Mouse (Mus musculus) heart, postnatal 25 days (tissue): Measurements from ENCODE around the gene Ier5. TPM values are rescaled to one million over a fixed set of nuclear protein-coding genes. Genes with fewer than 3 reads are reported as not detected.
A peak's percentile ranks its signal among the peaks of the same experiment; 100 is the strongest.

Experiments used
- DNase-seq: peaks from one replicate; pipeline ENCODE4 v3.0.0; 2022; ENCODE audit warnings: low spot score
- intact Hi-C: fragments of 180-260 bp; cut with DNase I; formaldehyde crosslinking; loops from one replicate; pipeline ENCODE4 v1.15.1; 2025
- total RNA-seq, 2 experiments: library from RNA; stranded (reverse); gene quantifications; 2 replicates each; pipeline ENCODE4 v1.2.3; 2021

Gene Ier5
- 10 to 100 TPM; 12.7 to 16.5 TPM for total RNA-seq

DNA sequence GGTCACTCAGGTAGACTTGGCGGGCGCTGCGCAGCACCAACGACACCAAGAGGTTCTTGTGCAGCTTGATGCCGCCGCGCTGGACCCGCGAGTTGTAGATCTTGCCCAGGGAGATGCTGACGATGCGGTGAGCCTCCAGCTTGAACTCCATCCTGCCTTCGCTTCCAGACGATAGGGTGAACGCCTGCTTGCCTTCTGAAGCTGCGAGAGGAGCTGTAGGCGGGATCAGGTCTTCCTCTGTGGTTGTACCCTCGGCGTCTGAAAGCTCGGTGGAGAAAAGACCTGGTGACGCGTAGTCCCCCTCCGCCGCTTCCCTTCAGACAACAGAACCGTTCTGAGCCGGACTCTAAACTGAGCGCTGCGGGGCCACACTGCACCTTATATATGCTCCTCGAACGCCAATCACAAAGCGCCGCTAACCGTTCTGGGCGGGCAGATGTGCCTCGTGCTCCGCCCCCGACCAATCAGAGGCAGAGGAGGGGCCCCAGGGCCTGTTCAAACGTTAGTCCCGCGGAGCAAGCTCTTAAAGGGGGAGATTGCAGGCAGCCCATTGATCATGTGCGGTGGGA is at the start of gene Ier5:
Gene Ier5 (minus strand): TSS at position 357 of the 569 bp plus-strand sequence.
- peak; percentile 96 for DNase-seq
- intact Hi-C loops = loop anchor here (2.0 to 5.0 kb wide), 3 partner anchors 15 to 58 kb away; partner anchors contain the start of gene Stx6

DNA sequence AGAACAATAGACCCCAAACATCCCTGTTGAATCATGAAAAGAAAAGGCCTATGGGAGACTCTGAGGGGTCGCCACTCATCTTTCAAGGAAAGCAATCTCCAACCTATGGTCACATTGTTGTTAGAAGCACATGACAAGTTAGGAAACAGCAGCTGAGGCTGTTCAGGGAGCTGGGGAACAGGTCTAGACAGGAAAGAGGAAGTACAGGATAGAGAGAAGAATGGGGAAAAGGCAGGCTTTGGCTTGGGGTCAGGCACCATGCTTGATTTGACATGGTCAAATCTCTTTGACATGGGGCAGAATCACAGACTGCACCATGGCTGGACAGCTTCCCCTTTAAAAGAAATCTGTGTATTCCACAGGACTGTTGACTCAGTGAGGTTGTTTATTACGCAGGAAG is 47.8 kb upstream of the Ier5 start:
- intact Hi-C loops = no loop called here
- no peak for DNase-seq

DNA sequence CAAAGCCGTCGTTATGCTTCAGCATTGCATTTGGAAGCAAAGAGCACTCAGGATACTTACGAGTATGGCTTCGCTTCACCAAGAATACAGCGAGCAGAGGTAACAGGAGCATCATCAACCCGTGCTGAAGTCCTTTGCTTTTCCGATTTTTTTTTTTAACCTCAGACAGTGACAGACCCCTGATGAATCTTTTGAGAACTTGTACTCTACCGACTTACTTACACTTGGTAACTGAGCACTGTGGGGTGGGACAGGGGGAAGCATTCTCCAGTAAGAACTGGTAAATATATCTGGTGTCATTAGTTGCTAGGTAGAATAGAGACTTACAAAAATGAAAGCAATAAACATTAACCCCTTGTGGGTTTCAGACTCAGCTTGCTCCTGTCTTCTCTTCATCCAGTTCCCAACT is 47.1 kb upstream of the Ier5 start, which contains the start of gene Mr1:
Gene Mr1 (minus strand): TSS at position 243 of the 409 bp plus-strand sequence.
- intact Hi-C loops = no loop called here
- no peak for DNase-seq

DNA sequence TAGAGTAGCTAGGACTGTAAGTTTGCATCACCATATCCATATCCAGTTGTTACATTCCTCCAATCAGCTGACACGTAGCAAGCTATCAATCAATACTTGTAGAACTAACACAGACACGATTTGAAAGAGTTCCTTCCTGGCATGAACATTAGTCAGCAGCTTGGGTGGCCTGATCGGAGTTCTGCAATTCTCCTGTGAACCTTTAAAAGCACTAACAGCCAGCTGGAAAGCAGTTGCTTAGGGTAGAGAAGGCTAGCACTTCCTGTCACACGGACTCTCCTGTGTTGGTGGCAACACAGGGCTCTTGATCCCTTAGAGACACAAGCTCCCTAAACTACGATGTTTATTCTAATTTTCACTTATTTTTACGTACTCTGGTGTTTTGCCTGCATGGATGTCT is 46.2 kb upstream of the Ier5 start:
- DNase-seq = no peak
- intact Hi-C loops = no loop called here

DNA sequence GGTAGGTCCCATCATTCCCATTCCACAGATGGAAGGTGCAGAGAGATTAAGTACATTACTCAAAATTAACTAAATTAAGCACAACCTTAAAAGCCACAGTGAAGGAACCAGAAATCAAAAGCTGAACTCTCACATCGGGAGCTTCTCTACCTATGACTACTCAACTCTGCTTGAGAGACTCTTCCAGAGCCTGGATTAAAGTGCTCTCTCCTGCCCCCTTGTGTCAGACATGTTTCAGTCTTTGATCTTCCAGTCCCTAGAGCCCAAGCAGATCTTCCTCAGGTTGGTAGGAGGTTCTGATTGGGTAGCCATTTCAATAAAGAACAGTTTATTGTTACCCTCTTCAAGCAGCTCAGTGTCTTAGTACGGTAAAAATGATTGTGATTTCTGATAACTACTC is 40.6 kb upstream of the Ier5 start:
- intact Hi-C loops = loop anchor here (1.0 to 5.0 kb wide), 3 partner anchors 41 to 91 kb away; partner anchors contain the start of gene Ier5
- no peak for DNase-seq

DNA sequence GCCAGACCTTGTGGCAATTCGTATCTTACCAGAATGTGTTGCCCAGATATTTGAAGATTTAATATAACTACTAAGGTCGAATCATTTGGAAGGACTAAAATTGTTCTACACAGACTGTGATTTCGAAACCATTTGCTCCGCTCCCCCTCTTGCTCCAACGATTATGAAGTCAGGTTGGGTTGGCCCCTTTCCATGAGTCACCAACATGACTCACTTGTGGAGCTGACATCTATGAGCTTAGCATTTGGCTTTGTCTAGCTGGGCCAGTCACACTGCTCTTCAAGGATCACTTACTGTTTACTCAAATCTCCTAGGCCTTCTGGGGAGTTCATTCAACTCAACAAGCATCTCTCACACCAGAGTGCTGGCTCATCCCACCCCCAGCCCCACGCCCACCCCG is 39.4 kb upstream of the Ier5 start:
- DNase-seq = peak; percentile 65
- intact Hi-C loops = no loop called here

DNA sequence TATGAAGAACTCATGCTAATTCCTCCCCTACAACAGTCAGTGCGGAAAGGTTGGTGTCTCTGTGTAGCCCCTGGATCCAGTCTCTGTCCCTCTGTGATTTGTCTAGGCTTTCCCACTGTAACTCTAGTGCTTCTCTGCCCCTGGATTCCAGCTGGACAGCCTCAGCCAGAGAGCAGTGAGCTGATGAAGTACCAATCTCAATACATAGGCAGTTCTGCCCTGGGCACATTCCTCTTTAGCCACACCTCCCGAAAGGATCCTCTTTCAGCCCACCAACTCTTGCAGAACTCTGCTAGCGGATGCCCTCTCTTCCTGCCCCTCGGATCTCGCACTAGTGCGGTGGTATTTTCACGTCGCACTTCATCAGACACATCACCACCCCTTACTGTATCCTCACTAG is 35.4 kb upstream of the Ier5 start:
- intact Hi-C loops = no loop called here
- DNase-seq = no peak

DNA sequence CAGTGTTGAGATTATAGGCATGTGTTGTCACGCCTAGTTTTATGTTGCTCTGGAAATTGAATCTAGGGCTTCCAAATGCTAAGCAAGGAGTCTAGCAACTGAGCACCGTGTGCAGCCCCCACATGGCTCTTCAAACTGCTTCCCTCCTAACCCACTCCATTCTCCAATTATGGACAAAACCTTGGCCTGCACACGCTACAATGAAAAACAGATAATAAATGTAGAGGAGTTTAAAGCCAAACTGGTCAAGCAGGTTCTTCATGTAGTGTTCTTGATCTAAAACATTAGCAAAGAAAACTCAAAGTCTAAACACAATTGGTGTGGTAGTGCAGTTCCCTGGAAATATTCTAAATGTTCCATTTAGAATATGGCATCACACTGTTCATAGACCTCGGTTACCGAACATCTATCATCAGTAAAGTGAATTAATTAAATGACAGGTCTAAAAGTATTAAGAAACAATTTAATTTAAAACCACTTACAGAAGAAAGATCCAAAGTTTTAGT is 28.0 kb upstream of the Ier5 start:
- no peak for DNase-seq
- intact Hi-C loops = no loop called here

DNA sequence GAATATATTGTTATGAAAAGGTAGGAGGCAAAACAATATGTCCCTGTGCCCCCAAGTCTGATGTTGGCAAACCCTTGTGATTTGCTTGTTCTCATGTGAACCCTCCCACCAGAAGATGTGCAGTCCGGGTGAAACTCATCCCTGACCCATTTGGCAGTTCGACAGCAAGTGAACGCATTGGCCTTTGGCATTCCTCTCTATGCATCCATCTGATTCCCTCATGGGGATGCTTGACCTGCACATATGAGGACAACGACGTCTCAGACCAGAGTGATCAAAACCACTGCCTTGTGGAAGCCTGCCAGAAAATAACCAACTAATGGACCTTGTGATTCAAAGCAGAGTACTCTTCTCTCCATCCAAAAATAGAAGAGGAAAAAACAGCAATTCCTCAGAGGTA is 27.3 kb upstream of the Ier5 start:
- no peak for DNase-seq
- intact Hi-C loops = no loop called here

DNA sequence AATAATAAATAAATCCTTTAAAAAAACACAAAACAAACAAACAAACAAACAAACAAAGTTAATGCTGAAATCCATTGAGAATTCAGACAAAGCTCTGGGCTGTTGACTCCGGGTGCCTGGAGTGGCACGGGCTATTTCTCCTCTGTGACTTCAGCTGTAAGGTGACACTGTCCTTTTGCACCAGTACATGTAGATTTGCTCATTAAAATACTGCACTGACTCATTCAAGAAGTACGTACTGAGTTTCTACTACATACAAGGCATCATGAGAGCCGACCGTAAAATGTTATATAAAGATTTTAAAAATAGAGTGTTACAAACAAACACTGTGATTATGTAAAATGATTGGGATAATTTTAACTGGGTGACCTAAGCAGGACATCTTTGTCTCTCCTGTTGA is 25.0 kb upstream of the Ier5 start:
- DNase-seq = no peak
- intact Hi-C loops = no loop called here

DNA sequence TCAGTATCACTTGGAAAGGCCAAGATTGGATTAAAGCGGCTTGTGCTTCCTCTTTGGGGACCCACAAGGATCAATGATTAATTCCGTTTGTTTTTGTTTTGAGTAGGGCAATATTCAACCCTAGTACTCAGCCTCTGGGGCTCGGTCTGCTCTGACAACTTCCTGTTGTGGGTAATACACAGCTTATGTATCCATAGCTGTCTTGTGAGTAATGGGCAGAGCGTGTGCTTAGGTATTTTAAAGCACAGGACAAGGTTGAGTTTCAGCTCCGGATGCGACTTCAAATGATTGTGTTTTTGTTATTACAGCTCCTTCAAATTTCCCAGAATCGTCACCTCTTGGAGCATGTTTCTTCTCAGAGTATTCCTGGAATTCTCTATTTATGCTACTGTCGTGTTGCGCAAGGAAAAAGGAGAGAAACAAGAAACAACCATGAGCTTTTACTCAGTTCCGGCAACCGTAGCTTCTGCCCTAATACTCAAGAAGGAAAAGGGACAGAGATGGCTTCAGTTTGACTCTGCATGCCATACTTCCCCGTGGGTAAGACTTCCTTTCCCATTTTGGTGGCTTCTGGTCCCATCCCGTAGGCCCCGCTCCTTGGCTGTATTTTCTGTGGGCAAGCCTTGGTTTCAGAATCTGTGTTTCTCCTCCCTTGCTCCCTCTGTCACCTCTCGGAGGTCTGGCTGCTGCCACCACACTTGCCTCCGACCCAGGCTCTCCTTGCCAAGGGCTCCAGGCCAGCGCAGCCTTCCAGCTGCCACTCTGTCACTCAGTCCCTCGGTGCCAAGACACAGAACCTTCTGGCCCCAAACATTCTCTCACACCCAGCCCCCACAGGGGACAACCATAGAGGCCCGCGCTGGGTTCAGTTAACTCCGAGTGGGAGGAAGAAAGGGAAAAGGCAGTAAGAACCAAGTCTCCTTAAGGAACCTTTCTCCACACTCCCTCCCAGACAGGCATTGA is 22.8 kb upstream of the Ier5 start:
- peak; percentile 67 for DNase-seq
- intact Hi-C loops = no loop called here

DNA sequence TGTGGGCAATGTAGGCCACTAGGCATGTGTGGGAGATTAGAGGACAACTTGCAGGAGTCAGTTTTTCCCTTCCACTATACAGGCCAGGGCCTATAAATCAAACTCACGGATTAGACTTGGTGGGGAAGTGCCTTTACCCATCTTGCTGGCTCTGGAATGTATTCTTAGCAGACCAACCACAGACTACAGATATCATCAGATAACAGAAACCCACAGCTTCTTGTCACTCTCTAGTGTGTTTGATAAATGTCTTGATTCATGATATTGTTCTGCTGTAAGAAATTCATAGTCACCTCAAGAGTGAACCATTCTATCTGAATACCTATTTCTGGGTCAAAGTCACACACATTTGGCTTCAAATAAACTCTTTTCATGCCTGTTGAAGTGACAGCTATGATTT is 20.3 kb upstream of the Ier5 start:
- intact Hi-C loops = no loop called here

DNA sequence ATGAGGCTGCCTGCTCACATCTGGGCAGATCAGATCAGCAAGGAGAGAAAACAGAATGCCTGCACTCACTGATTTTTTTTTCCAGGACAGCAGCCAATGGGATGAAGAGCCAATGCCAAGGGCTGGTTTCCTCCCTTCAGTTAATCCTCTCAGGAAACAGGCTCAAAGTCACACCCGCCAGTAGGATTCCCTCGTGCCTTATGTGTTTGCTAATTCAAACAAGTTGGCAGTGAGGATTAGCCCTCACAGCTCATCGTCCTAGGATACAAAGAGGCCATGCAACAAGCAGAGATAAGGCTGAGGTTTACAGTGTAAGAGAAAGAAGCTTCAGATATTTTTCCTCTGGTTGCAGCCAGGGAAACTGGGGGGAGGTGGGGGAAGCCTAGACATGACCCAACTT is 14.5 kb upstream of the Ier5 start:
- DNase-seq = no peak
- intact Hi-C loops = no loop called here

More for the DNA sequence above, 20.3 kb upstream of the Ier5 start:
- DNase-seq = no peak

DNA sequence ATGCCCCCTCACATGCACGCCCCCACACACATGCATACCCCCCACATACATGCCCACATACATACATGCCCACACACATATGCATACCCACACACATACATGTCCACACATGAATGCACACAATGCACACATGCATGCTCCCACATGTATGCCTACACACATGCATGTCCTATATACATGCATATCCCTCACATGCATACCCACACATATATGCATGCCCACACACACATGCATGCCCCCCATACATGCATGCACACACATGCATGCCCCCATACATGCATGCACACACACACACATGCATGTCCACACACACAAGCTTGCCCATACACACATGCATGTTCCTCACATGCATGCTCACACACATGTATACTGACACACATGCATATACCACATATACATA is 13.4 kb upstream of the Ier5 start:
- intact Hi-C loops = no loop called here

DNA sequence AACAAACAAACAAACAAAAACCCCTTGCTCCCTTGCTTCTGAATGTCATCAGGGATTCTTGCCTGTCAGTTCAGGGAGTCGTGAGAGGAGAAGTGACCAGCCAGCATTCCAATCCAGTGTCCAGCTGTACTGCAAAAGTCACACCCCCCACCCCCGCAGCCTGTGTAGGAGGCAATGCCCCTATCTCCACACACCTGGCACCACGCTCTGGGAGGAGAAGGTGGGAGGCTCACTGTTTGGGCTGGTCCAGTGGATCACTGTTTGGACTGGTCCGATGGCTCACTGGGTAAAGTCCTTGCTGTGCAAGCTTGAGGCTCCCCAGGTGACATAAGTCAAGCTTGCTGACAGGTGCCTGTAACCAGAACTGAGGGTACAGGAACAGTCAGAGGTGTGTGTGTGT is 12.7 kb upstream of the Ier5 start:
- intact Hi-C loops = no loop called here

More for the DNA sequence above, 13.4 kb upstream of the Ier5 start:
- DNase-seq = no peak

DNA sequence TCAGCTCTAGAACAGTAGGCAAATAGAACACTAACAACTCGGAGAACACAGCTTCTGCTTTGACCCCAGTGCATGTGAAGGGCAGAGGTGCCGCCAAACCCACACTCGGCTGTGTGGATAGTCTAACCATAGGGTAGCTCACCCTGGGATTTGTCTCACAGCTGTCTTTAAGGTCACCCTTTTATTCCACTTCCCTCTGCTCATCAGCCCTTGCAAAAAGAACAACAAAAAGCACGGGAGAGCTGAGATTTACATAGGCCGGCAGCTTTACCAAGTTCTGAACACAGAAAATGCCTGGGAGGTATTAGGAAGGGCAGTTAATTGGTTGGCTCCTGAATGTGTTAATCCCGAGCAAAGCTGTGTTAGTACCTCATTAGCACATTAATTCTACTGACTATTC is 12.1 kb upstream of the Ier5 start:
- intact Hi-C loops = no loop called here
- no peak for DNase-seq

More for the DNA sequence above, 12.7 kb upstream of the Ier5 start:
- no peak for DNase-seq

DNA sequence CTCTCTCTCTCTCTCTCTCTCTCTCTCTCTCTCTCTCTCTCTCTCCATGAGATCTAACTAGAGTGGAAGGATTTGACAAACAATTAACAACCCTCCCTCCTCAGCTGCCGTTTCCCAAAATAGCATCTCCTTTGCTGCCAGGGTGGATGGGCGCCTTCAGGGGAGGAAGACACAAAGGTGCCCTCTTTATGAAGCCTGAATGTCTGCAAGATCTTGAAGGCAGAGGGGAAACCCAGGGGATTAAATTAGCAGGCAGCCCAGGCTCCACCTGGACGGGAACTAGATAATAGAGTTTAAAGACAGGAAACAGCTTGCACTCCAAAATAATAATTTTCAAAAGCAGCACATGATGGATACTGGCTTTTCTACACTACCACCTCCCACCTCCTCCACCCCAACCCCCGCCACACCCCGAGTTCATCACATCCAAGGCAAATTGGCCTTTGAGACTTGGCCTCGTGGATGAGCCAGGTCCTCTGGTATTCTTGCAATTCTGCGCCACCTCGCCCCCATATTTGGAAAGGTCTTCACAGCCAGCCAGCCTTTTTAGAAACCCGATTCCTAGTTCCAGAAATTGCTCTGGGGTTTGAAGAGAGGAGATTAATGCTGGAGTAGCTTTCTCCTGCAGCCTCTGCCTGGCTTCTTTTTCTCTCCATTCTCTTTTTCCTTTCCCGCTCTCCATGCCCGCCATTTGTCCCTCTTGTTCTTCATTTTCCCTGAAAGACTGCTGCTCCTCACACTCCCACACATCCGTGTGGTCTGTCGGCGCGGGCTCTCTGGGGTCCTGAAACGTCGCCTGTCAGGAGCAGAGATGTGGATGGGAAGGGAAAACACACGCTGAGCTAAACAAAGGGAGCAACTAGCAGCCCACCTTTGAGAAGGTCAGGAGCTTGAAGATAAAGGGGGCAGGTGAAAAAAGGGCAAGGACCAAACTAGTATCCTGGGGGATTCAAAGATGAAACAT is 10.2 kb upstream of the Ier5 start:
- DNase-seq = peak; percentile 20
- intact Hi-C loops = no loop called here

DNA sequence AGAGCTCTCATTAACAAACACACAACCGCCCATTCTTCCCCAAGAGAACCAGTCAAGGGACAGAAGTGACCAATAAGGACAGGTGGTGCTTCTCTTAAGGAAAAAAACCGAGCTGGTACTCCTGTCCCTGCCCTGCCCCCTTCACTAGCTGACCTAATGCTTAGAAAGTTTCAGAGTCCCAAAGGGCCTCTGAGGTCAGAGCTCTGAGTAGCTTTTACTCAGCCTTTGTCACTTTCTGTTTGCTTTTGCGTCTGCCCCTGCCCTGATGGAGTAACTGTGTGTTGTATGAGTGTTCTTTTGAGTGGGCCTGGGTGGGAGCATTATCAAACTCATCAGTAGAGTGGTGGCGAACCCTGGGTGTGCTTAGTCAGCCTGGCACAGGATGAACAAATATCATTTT is 9.0 kb upstream of the Ier5 start:
- intact Hi-C loops = no loop called here
- DNase-seq = no peak

DNA sequence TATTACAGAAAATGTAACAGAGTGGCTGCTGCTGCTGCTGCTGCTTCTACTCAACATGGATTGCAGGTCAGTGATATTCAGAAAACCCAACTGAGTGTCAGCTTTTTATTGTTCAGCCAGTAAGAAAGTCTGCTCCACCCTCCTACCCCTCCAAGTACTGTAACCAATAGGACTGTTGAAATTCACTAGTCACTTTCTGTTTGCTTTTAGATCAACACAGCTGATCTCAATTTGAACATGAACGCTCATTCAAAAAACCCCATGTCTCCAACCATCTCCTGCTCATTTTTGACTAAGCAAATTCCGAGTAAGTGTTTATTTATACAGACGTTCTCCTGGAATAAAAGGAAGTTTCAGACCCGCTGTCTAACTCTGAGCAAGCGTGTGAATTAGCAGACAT is 8.4 kb upstream of the Ier5 start:
- intact Hi-C loops = no loop called here

DNA sequence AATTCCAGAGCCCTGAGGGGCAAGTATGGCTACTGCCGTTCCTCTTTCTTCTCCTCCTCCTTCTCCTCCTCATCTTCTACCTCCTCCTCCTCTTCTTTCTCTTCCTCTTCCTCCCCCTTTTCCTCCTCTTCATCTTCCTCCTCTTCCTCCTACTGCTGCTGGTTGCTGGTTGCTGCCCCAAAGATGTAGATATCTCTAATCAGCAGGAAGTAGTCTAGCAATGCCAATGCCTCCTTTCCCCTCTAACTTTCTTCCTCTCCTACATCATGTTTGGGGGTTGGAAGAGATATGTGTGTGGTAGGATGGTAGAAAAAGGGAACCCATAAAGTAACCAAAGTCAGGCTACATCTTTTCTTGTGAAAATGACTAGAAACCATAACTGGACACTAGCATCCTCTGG is 6.9 kb upstream of the Ier5 start:
- intact Hi-C loops = no loop called here
- no peak for DNase-seq

More for the DNA sequence above, 8.4 kb upstream of the Ier5 start:
- no peak for DNase-seq
